20 mouse cellular contexts compared by ENCODE assay signal in the genomic region with DNA sequence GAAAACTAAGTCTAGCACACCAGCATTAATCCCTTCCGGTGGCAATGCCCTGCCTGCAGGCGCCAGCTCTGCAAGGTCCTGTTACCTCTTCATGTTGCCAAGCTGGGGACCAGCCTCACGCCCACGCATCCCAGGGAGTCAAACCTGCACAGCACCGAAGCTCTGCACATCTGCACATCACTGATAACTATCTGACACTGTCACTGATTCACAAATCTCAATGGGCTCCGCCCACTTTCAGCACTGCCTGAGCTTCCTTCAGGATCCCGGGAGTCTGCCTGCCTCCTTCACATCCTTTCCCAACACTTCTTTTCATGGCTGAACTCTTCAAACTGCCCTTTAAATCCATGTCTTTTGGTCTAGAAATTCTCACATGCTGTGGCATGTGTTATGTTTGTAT.
"Had no signal": no experiment of that assay in that cellular context is flagged by ENCODE, and none has a peak within 500 bp of the region (broad histone marks: within the 10 kb centered on the region; RNA-seq: fewer than 3 reads in every experiment).

No protein-coding gene starts in this region.

- H3K27ac ChIP-seq: lung, embryonic 15.5 days; macrophage; midbrain, embryonic 13.5 days; midbrain, embryonic 15.5 days; neural tube, embryonic 12.5 days; stomach, embryonic 15.5 days; stomach, postnatal 0 days had no signal

- DNase-seq: liver, postnatal 0 days; lung, adult 2 months; lung, postnatal 14 days; lung, postnatal 36 days; retina, postnatal 1 day; right cerebral cortex, adult 18-20 months; right cerebral cortex, postnatal 25 days; right cerebral cortex, postnatal 4 days; spleen, adult 18-20 months; thymus, adult 2 months; thymus, postnatal 14 days; thymus, postnatal 36 days had no signal

- H3K4me3 ChIP-seq: lung, embryonic 15.5 days; megakaryocyte, embryonic 14.5 days; midbrain, embryonic 13.5 days; midbrain, embryonic 15.5 days; neural tube, embryonic 12.5 days; stomach, embryonic 15.5 days had no signal
